Mouse (Mus musculus): ENCODE results near the gene Mms19.

Gene Mms19

GRCm38 (mm10) chr19:41980819-41981594 is at the start of gene Mms19:
TSS of gene Mms19 (minus strand) at chr19:41981157.
- DNase-seq (ENCODE audit: low spot score): peak; percentile 100

- peak; percentile 89 for DNase-seq (ENCODE audit: low spot score)
Observed at GRCm38 (mm10) chr19:42026158-42026557, 45.2 kb upstream of the Mms19 start.

GRCm38 (mm10) chr19:42022542-42022848 is 41.5 kb upstream of the Mms19 start:
- DNase-seq (ENCODE audit: low spot score): no peak

- DNase-seq (ENCODE audit: low spot score): no peak
Observed at GRCm38 (mm10) chr19:42021681-42022541, 41.0 kb upstream of the Mms19 start.

GRCm38 (mm10) chr19:42019011-42019522 is 38.1 kb upstream of the Mms19 start:
- DNase-seq (ENCODE audit: low spot score): peak; percentile 62

- peak; percentile 24 for DNase-seq (ENCODE audit: low spot score)
Observed at GRCm38 (mm10) chr19:42017399-42018247, 36.7 kb upstream of the Mms19 start.

GRCm38 (mm10) chr19:42016840-42017239 is 35.9 kb upstream of the Mms19 start:
- DNase-seq (ENCODE audit: low spot score): no peak

GRCm38 (mm10) chr19:42016251-42016650 is 35.3 kb upstream of the Mms19 start:
- DNase-seq (ENCODE audit: low spot score): no peak

GRCm38 (mm10) chr19:42015001-42015400 is 34.0 kb upstream of the Mms19 start:
- no peak for DNase-seq (ENCODE audit: low spot score)

- DNase-seq (ENCODE audit: low spot score): no peak
Observed at GRCm38 (mm10) chr19:42014231-42014825, 33.4 kb upstream of the Mms19 start.

- no peak for DNase-seq (ENCODE audit: low spot score)
Observed at GRCm38 (mm10) chr19:42011123-42011522, 30.2 kb upstream of the Mms19 start.

GRCm38 (mm10) chr19:42010436-42010835 is 29.5 kb upstream of the Mms19 start:
- DNase-seq (ENCODE audit: low spot score): no peak

- DNase-seq (ENCODE audit: low spot score): no peak
Observed at GRCm38 (mm10) chr19:42009067-42009466, 28.1 kb upstream of the Mms19 start.

- DNase-seq (ENCODE audit: low spot score): no peak
Observed at GRCm38 (mm10) chr19:42008586-42008985, 27.6 kb upstream of the Mms19 start.

GRCm38 (mm10) chr19:42006568-42006967 is 25.6 kb upstream of the Mms19 start:
- no peak for DNase-seq (ENCODE audit: low spot score)

- DNase-seq (ENCODE audit: low spot score): no peak
Observed at GRCm38 (mm10) chr19:42005616-42006015, 24.7 kb upstream of the Mms19 start.

- DNase-seq (ENCODE audit: low spot score): no peak
Observed at GRCm38 (mm10) chr19:42004258-42004657, 23.3 kb upstream of the Mms19 start.

GRCm38 (mm10) chr19:42001253-42001980 is 20.5 kb upstream of the Mms19 start:
- no peak for DNase-seq (ENCODE audit: low spot score)

GRCm38 (mm10) chr19:42000446-42000958 is 19.5 kb upstream of the Mms19 start:
- DNase-seq (ENCODE audit: low spot score): no peak

- DNase-seq (ENCODE audit: low spot score): no peak
Observed at GRCm38 (mm10) chr19:41999688-42000283, 18.8 kb upstream of the Mms19 start.
